Mouse (Mus musculus): ENCODE data around the gene Wdr26. TPM values are rescaled to one million over a fixed set of nuclear protein-coding genes. Genes with fewer than 3 reads are reported as not detected.

The Wdr26 gene
- polyA plus RNA-seq, 1 experiment from 2014 or later = 56.7 TPM

GRCm38 (mm10) chr1:181225281-181225680 is 13.5 kb upstream of the Wdr26 start:
- Histone ChIP-seq H3K27me3 (ENCODE audit: control insufficient read depth, insufficient read depth, low read length) (no peaks in the 10 kb centered on the region), H3K27ac (ENCODE audit: low read length) (no peak overlapping the region), H3K9ac (replicated peaks; ENCODE audit: low read depth, low read length) (no peak overlapping the region), H3K4me3 (ENCODE audit: low read depth, low read length) (no peak overlapping the region), H3K36me3 (ENCODE audit: control insufficient read depth, insufficient read depth, low read length) (no peaks in the 10 kb centered on the region), H3K4me1 (ENCODE audit: control insufficient read depth, insufficient read depth, low read length) (no peaks in the 10 kb centered on the region), H3K4me2 (replicated peaks; ENCODE audit: low read depth, low read length) (no peak overlapping the region), H3K9me3 (ENCODE audit: control insufficient read depth, low read depth, low read length) (no peaks in the 10 kb centered on the region)
- 80% methylated on average over 5 of the region's 5 CpGs for WGBS
- no peak for ATAC-seq (ENCODE audit: insufficient number of reproducible peaks, insufficient read depth, low FRiP score, low read depth)

GRCm38 (mm10) chr1:181222041-181222440 is 10.2 kb upstream of the Wdr26 start:
- H3K9me3 ChIP-seq (ENCODE audit: control insufficient read depth, low read depth, low read length) = no peaks in the 10 kb centered on the region
- H3K9ac ChIP-seq (replicated peaks; ENCODE audit: low read depth, low read length) = no peak overlapping the region
- no peak overlapping the region for H3K4me2 ChIP-seq (replicated peaks; ENCODE audit: low read depth, low read length)
- H3K36me3 ChIP-seq (ENCODE audit: control insufficient read depth, insufficient read depth, low read length) = no peaks in the 10 kb centered on the region
- H3K27me3 ChIP-seq (ENCODE audit: control insufficient read depth, insufficient read depth, low read length) = no peaks in the 10 kb centered on the region
- no peak overlapping the region for H3K27ac ChIP-seq (ENCODE audit: low read length)
- H3K4me1 ChIP-seq (ENCODE audit: control insufficient read depth, insufficient read depth, low read length) = no peaks in the 10 kb centered on the region
- no peak for ATAC-seq (ENCODE audit: insufficient number of reproducible peaks, insufficient read depth, low FRiP score, low read depth)
- 22% methylated on average over 1 of the region's 1 CpGs for WGBS
- H3K4me3 ChIP-seq (ENCODE audit: low read depth, low read length) = no peak overlapping the region

- Histone ChIP-seq H3K36me3 (ENCODE audit: control insufficient read depth, insufficient read depth, low read length) (no peaks in the 10 kb centered on the region), H3K27me3 (ENCODE audit: control insufficient read depth, insufficient read depth, low read length) (no peaks in the 10 kb centered on the region), H3K27ac (ENCODE audit: low read length) (no peak overlapping the region), H3K9me3 (ENCODE audit: control insufficient read depth, low read depth, low read length) (no peaks in the 10 kb centered on the region), H3K9ac (replicated peaks; ENCODE audit: low read depth, low read length) (no peak overlapping the region), H3K4me3 (ENCODE audit: low read depth, low read length) (no peak overlapping the region), H3K4me2 (replicated peaks; ENCODE audit: low read depth, low read length) (no peak overlapping the region), H3K4me1 (ENCODE audit: control insufficient read depth, insufficient read depth, low read length) (peaks cover 9% of the 10 kb centered on the region; the same call in 1 of the 2 replicates)
- WGBS = 75% methylated on average over 4 of the region's 4 CpGs
- ATAC-seq (ENCODE audit: insufficient number of reproducible peaks, insufficient read depth, low FRiP score, low read depth) = peak; percentile 62; the same call in 1 of the 2 replicates
Measured at GRCm38 (mm10) chr1:181216315-181216714, 4.5 kb upstream of the Wdr26 start.

GRCm38 (mm10) chr1:181214296-181215035 is 2.7 kb upstream of the Wdr26 start:
- Histone ChIP-seq H3K27ac (ENCODE audit: low read length) (no peak overlapping the region), H3K9ac (replicated peaks; ENCODE audit: low read depth, low read length) (no peak overlapping the region), H3K4me1 (ENCODE audit: control insufficient read depth, insufficient read depth, low read length) (peaks cover 16% of the 10 kb centered on the region; the same call in 1 of the 2 replicates), H3K4me2 (replicated peaks; ENCODE audit: low read depth, low read length) (no peak overlapping the region), H3K9me3 (ENCODE audit: control insufficient read depth, low read depth, low read length) (no peaks in the 10 kb centered on the region), H3K4me3 (ENCODE audit: low read depth, low read length) (no peak overlapping the region), H3K27me3 (ENCODE audit: control insufficient read depth, insufficient read depth, low read length) (no peaks in the 10 kb centered on the region), H3K36me3 (ENCODE audit: control insufficient read depth, insufficient read depth, low read length) (no peaks in the 10 kb centered on the region)
- 86% methylated on average over 8 of the region's 8 CpGs for WGBS
- ATAC-seq (ENCODE audit: insufficient number of reproducible peaks, insufficient read depth, low FRiP score, low read depth) = no peak

- H3K27me3 ChIP-seq (ENCODE audit: control insufficient read depth, insufficient read depth, low read length) = no peaks in the 10 kb centered on the region
- peak overlapping the region; percentile 91 for H3K4me2 ChIP-seq (replicated peaks; ENCODE audit: low read depth, low read length)
- H3K9ac ChIP-seq (replicated peaks; ENCODE audit: low read depth, low read length) = peak overlapping the region; percentile 95
- WGBS = 0% methylated on average over 13 of the region's 72 CpGs
- H3K4me3 ChIP-seq (ENCODE audit: low read depth, low read length) = peak overlapping the region; percentile 100
- H3K9me3 ChIP-seq (ENCODE audit: control insufficient read depth, low read depth, low read length) = no peaks in the 10 kb centered on the region
- H3K27ac ChIP-seq (ENCODE audit: low read length) = peak overlapping the region; percentile 91
- peaks cover 5% of the 10 kb centered on the region for H3K36me3 ChIP-seq (ENCODE audit: control insufficient read depth, insufficient read depth, low read length)
- peak; percentile 39; the same call in 1 of the 2 replicates for ATAC-seq (ENCODE audit: insufficient number of reproducible peaks, insufficient read depth, low FRiP score, low read depth)
- H3K4me1 ChIP-seq (ENCODE audit: control insufficient read depth, insufficient read depth, low read length) = peaks cover 21% of the 10 kb centered on the region; the same call in 1 of the 2 replicates
Measured at GRCm38 (mm10) chr1:181211403-181211919, 340 bp downstream of the Wdr26 start.

- WGBS = 1% methylated on average over 51 of the region's 56 CpGs
- H3K36me3 ChIP-seq (ENCODE audit: control insufficient read depth, insufficient read depth, low read length) = peaks cover 7% of the 10 kb centered on the region
- ATAC-seq (ENCODE audit: insufficient number of reproducible peaks, insufficient read depth, low FRiP score, low read depth) = peak; percentile 16
Measured at GRCm38 (mm10) chr1:181210601-181211402, 999 bp downstream of the Wdr26 start.

GRCm38 (mm10) chr1:181210147-181210546 is 1.7 kb downstream of the Wdr26 start:
- Histone ChIP-seq H3K27ac (ENCODE audit: low read length) (peak overlapping the region; percentile 33; the same call in 1 of the 2 replicates), H3K27me3 (ENCODE audit: control insufficient read depth, insufficient read depth, low read length) (no peaks in the 10 kb centered on the region), H3K4me3 (ENCODE audit: low read depth, low read length) (peak overlapping the region; percentile 100), H3K9ac (replicated peaks; ENCODE audit: low read depth, low read length) (peak overlapping the region; percentile 95), H3K36me3 (ENCODE audit: control insufficient read depth, insufficient read depth, low read length) (peaks cover 9% of the 10 kb centered on the region), H3K4me2 (replicated peaks; ENCODE audit: low read depth, low read length) (peak overlapping the region; percentile 91), H3K9me3 (ENCODE audit: control insufficient read depth, low read depth, low read length) (no peaks in the 10 kb centered on the region), H3K4me1 (ENCODE audit: control insufficient read depth, insufficient read depth, low read length) (peaks cover 21% of the 10 kb centered on the region; the same call in 1 of the 2 replicates)
- ATAC-seq (ENCODE audit: insufficient number of reproducible peaks, insufficient read depth, low FRiP score, low read depth) = no peak
- 6% methylated on average over 4 of the region's 4 CpGs for WGBS

More at GRCm38 (mm10) chr1:181210601-181211402, 999 bp downstream of the Wdr26 start:
- no peaks in the 10 kb centered on the region for H3K9me3 ChIP-seq (ENCODE audit: control insufficient read depth, low read depth, low read length)
- H3K9ac ChIP-seq (replicated peaks; ENCODE audit: low read depth, low read length) = peak overlapping the region; percentile 95
- H3K4me2 ChIP-seq (replicated peaks; ENCODE audit: low read depth, low read length) = peak overlapping the region; percentile 91
- H3K4me1 ChIP-seq (ENCODE audit: control insufficient read depth, insufficient read depth, low read length) = peaks cover 21% of the 10 kb centered on the region; the same call in 1 of the 2 replicates
- H3K27ac ChIP-seq (ENCODE audit: low read length) = peak overlapping the region; percentile 91
- no peaks in the 10 kb centered on the region for H3K27me3 ChIP-seq (ENCODE audit: control insufficient read depth, insufficient read depth, low read length)
- peak overlapping the region; percentile 100 for H3K4me3 ChIP-seq (ENCODE audit: low read depth, low read length)

GRCm38 (mm10) chr1:181199446-181199845 is 12.4 kb downstream of the Wdr26 start:
- no peak overlapping the region for H3K27ac ChIP-seq (ENCODE audit: low read length)
- WGBS = 85% methylated on average over 4 of the region's 4 CpGs

More at GRCm38 (mm10) chr1:181199446-181199845, 12.4 kb downstream of the Wdr26 start:
- no peak for ATAC-seq (ENCODE audit: insufficient number of reproducible peaks, insufficient read depth, low FRiP score, low read depth)
- no peaks in the 10 kb centered on the region for H3K27me3 ChIP-seq (ENCODE audit: control insufficient read depth, insufficient read depth, low read length)
- no peak overlapping the region for H3K9ac ChIP-seq (replicated peaks; ENCODE audit: low read depth, low read length)
- peaks cover 77% of the 10 kb centered on the region for H3K36me3 ChIP-seq (ENCODE audit: control insufficient read depth, insufficient read depth, low read length)
- H3K4me3 ChIP-seq (ENCODE audit: low read depth, low read length) = no peak overlapping the region
- H3K4me2 ChIP-seq (replicated peaks; ENCODE audit: low read depth, low read length) = no peak overlapping the region
- no peaks in the 10 kb centered on the region for H3K4me1 ChIP-seq (ENCODE audit: control insufficient read depth, insufficient read depth, low read length)
- no peaks in the 10 kb centered on the region for H3K9me3 ChIP-seq (ENCODE audit: control insufficient read depth, low read depth, low read length)

Measured in stomach, embryonic 14.5 days (tissue).